Mouse (Mus musculus) liver, postnatal 0 days (tissue): ENCODE measurements around the gene Afdn.

Experiments used
- CTCF ChIP-seq: sonication (generic); IDR thresholded peaks from 2 replicates; pipeline ENCODE4 v1.5.1; 2016; ENCODE audit warnings: antibody characterized with exemption, low read depth
- EP300 ChIP-seq: IDR thresholded peaks from 2 replicates; pipeline ENCODE4 v1.6.1; 2016; ENCODE audit warnings: antibody characterized with exemption, low read depth, mild to moderate bottlenecking

- TF ChIP-seq EP300 (no peak), CTCF (no peak)
Observed at GRCm38 (mm10) chr17:13730980-13731726, 29.2 kb upstream of the Afdn start.
